Mouse (Mus musculus) frontal cortex, postnatal 36 days (tissue): ENCODE results near the gene Gm21704.
A peak's percentile ranks its signal among the peaks of the same experiment; 100 is the strongest.
"Not testable (repeated sequence)": the region's sequence is repeated elsewhere in the genome, so short reads cannot be mapped to it uniquely, and the experiment has no call there.

Source experiments
- DNase-seq, 2 experiments: peaks; one replicate each; pipeline ENCODE4 v3.0.0; 2022; ENCODE audit warnings: low spot score in 2 of 2

Gm21704 gene

GRCm38 (mm10) chrY:3410067-3410466, at the start of gene Gm21704, which contains the start of gene Gm21708:
TSS of gene Gm21704 (minus strand) at chrY:3410167.
TSS of gene Gm21708 (minus strand) at chrY:3410167.
- not testable (repeated sequence) for DNase-seq

DNA sequence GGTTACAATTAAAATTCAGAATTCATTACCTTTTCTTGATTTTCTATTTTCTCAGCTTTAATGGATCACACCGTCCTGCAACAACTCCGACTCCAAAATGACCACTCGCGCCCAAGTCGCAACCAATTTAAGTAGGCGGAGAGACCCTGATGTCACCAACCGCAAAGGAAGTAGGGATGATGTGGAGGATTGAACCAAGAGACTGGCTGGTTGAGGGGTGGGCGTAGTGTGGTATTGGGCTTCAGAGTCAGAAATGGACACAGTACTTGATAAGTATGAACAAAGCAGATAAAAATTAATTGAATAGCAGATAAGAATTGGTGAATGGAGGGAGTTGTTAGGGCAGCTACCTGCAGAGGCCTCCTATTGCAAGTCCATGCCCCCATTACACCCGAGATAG, 64.7 kb downstream of the Gm21704 start, which contains the start of gene Gm21693:
Gm21693 (minus strand) TSS at position 101 of the 400 bp plus-strand sequence.
- DNase-seq = not testable (repeated sequence)

- DNase-seq = peak; percentile 3 to 7
Measured at GRCm38 (mm10) chrY:3340661-3341060, 69.3 kb downstream of the Gm21704 start.
